Mouse (Mus musculus) midbrain, embryonic 16.5 days (tissue): ENCODE data around the gene Ppm1b. TPM values are rescaled to one million over a fixed set of nuclear protein-coding genes. Genes with fewer than 3 reads are reported as not detected.

ENCODE experiments used
- ATAC-seq: fragments of 200-750 bp; cut with Nextera tagmentation; 2 replicates; pipeline ENCODE4 v1.8.0; 2017; ENCODE audit warnings: moderate TSS enrichment
- H3K27ac ChIP-seq: fragments of 300-500 bp; sonication (generic); 2 replicates; pipeline ENCODE4 v1.5.1; 2014; ENCODE audit warnings: mild to moderate bottlenecking, low read length, mixed read lengths
- H3K27me3 ChIP-seq: fragments of 300-500 bp; sonication (generic); 2 replicates; pipeline ENCODE4 v1.6.1; 2014; ENCODE audit warnings: low read depth, low read length, mixed read lengths; ENCODE audit not compliant: control insufficient read depth, insufficient read depth
- H3K36me3 ChIP-seq: fragments of 300-500 bp; sonication (generic); 2 replicates; pipeline ENCODE4 v1.6.1; 2014; ENCODE audit warnings: mild to moderate bottlenecking, low read length, moderate library complexity, mixed read lengths; ENCODE audit not compliant: control insufficient read depth, insufficient read depth
- H3K4me1 ChIP-seq: fragments of 300-500 bp; sonication (generic); 2 replicates; pipeline ENCODE4 v1.6.1; 2014; ENCODE audit warnings: mild to moderate bottlenecking, low read length, mixed read lengths; ENCODE audit not compliant: control insufficient read depth, insufficient read depth
- H3K4me2 ChIP-seq: fragments of 300-500 bp; sonication (generic); 2 replicates; pipeline ENCODE4 v1.6.1; 2014; ENCODE audit warnings: mild to moderate bottlenecking, low read length, mixed read lengths
- H3K4me3 ChIP-seq: fragments of 300-500 bp; sonication (generic); 2 replicates; pipeline ENCODE4 v1.5.1; 2014; ENCODE audit warnings: low read depth, mild to moderate bottlenecking, low read length, moderate library complexity, mixed read lengths
- H3K9ac ChIP-seq: fragments of 300-500 bp; sonication (generic); 2 replicates; pipeline ENCODE4 v1.6.1; 2014; ENCODE audit warnings: low read depth, low read length, mixed read lengths
- H3K9me3 ChIP-seq: fragments of 300-500 bp; sonication (generic); replicated peaks from 2 replicates; pipeline ENCODE4 v1.6.1; 2014; ENCODE audit warnings: mild to moderate bottlenecking, low read length, mixed read lengths; ENCODE audit not compliant: control insufficient read depth, poor library complexity, severe bottlenecking
- WGBS: fragments of 180-500 bp; shearing (Covaris S2); extraction: QIAGEN DNeasy Blood & Tissue Kit; methylation state at CpG from one replicate; pipeline ENCODE4 v1.1.7; 2014; 5-methylcytosine and 5-hydroxymethylcytosine counted together
- polyA plus RNA-seq: library from polyadenylated mRNA; unstranded; fragments of >200 nt; fragmentation: Nextera tagmentation; extraction: Ambion mirVana; gene quantifications from 2 replicates; pipeline ENCODE4 v1.2.1, GENCODE M21; 2015

Gene Ppm1b
- polyA plus RNA-seq, 1 experiment from 2014 or later = 74.1 TPM

DNA sequence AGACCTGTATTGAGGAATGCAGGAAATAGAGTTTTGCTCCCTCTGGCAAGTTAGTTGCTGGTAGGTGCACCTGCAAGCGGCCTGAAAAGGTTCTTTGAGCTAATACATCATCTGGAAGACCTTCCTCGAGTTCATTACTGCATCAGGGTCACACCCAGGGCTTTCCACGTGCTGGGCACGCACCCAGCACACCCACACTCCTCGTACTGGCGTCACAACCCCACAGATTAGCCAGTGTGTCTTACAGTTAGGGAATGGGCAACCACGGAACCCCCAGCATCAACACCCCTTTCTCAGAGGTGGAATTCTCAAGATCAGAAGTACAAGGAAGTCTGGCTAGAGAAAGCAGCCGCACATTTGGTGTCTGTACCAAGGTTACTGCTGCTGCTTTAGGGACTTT is 67.7 kb downstream of the Ppm1b start:
- Histone ChIP-seq H3K9me3 (no peaks in the 10 kb centered on the region), H3K27me3 (no peaks in the 10 kb centered on the region), H3K4me3 (no peak overlapping the region), H3K36me3 (no peaks in the 10 kb centered on the region), H3K9ac (no peak overlapping the region), H3K4me2 (no peak overlapping the region), H3K4me1 (no peaks in the 10 kb centered on the region; the same call in 1 of the 2 replicates), H3K27ac (no peak overlapping the region)
- 91% methylated on average over 8 of the region's 8 CpGs for WGBS
- no peak for ATAC-seq

DNA sequence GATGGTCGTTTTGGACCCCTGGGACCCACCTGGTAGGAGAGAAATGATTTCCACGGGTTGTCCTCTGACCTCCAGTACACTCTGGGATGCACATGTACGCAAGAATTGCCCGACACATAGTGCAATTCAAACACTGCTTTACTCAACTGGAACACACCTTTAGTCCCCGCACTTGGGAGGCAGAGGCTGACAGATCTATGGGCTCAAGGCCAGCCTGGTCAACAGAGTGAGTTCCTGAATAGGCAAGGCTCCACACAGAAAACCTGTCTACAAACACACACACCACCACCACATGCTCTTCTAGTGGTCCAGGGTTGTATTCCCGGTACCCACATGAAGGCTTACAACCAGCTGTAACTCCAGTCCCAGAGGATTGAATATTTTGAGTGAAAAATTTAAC is 68.6 kb downstream of the Ppm1b start:
- Histone ChIP-seq H3K9me3 (no peaks in the 10 kb centered on the region), H3K4me1 (no peaks in the 10 kb centered on the region; the same call in 1 of the 2 replicates), H3K9ac (no peak overlapping the region), H3K36me3 (no peaks in the 10 kb centered on the region), H3K27me3 (no peaks in the 10 kb centered on the region), H3K27ac (no peak overlapping the region), H3K4me3 (no peak overlapping the region), H3K4me2 (no peak overlapping the region)
- no peak for ATAC-seq
- 95% methylated on average over 6 of the region's 6 CpGs for WGBS

DNA sequence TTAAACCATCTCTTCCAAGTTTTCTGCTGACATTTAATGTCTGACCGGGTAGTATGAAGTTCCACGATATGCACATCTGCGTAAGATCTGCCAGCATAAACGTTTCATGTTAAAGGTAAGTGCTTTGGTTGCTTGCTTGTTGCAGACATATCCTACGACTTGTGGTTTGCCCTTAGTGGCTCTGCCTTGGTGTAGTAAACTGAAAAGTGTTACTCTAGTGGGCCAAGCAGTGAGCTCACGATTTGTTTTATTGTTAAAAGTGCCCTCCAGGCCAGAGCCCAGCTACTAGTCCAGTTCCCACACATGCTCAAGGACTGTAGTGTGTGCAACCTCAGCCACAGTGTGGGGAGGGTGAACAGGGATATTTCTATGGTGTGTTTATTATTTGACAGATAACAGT is 69.9 kb downstream of the Ppm1b start:
- Histone ChIP-seq H3K4me1 (no peaks in the 10 kb centered on the region; the same call in 1 of the 2 replicates), H3K9ac (no peak overlapping the region), H3K9me3 (no peaks in the 10 kb centered on the region), H3K36me3 (no peaks in the 10 kb centered on the region), H3K27me3 (no peaks in the 10 kb centered on the region), H3K27ac (no peak overlapping the region), H3K4me3 (no peak overlapping the region), H3K4me2 (no peak overlapping the region)
- ATAC-seq = no peak
- 94% methylated on average over 6 of the region's 6 CpGs for WGBS

DNA sequence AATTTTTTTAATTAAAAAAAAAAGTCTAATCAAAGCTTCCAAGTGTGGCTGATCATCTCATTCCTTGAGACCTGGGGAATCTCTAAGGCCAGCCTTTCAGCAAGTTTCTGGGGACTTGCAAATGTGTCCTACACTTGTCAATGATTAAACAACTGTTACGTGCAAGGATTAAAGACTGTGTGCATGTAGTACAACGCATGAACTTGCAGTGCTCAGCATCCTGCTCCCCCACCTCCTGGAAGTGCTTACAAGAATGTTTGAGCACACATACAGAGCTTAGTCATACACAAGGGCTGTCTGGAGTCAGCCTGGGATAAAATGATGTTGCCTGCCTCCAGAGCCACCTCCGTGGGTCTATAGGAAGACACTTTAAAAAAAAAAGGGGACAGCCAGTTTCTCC is 70.7 kb downstream of the Ppm1b start:
- Histone ChIP-seq H3K4me3 (no peak overlapping the region), H3K9me3 (no peaks in the 10 kb centered on the region), H3K27ac (no peak overlapping the region), H3K27me3 (no peaks in the 10 kb centered on the region), H3K4me2 (no peak overlapping the region), H3K36me3 (no peaks in the 10 kb centered on the region), H3K4me1 (no peaks in the 10 kb centered on the region; the same call in 1 of the 2 replicates), H3K9ac (no peak overlapping the region)
- ATAC-seq = no peak
- WGBS = 85% methylated on average over 3 of the region's 3 CpGs

DNA sequence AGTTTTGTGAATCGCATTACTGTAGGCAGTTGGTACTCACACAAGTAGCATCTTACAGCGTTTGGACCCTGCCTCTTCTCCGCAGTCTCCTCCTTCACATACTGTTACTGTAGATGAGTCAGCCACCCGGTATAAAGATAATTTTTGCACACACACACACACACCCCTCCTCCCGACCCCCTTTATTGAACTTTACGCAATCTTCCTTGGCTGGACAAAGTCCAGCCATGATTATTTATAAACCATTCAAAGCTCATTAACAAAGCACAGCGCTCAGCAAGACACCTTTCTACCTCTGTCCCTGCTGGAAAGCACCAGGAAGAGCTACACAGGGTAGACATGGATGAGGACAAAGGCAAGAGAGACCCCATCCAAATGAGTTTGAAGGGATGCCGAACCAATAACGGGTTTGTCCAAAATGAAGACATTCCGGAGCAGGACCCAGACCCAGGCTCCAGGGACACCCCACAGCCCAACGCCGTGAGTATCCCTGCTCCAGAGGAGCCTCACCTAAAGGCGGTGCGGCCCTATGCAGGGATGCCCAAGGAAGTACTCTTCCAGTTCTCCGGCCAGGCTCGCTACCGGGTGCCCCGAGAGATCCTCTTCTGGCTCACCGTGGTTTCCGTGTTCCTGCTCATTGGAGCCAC is 71.7 kb downstream of the Ppm1b start, which contains the start of gene Slc3a1:
Slc3a1 (plus strand) TSS at position 284 of the 647 bp plus-strand sequence.
- no peak within 1 kb of the TSS for H3K4me3 ChIP-seq
- H3K9me3 ChIP-seq = no peaks in the 10 kb centered on the region
- no peak for ATAC-seq
- no peak within 1 kb of the TSS for H3K4me2 ChIP-seq
- 81% methylated on average over 20 of the region's 20 CpGs for WGBS
- H3K9ac ChIP-seq = no peak within 1 kb of the TSS
- H3K27ac ChIP-seq = no peak within 1 kb of the TSS
- no peaks in the 10 kb centered on the region for H3K27me3 ChIP-seq
- H3K4me1 ChIP-seq = no peaks in the 10 kb centered on the region; the same call in 1 of the 2 replicates
- H3K36me3 ChIP-seq = no peaks in the 10 kb centered on the region

DNA sequence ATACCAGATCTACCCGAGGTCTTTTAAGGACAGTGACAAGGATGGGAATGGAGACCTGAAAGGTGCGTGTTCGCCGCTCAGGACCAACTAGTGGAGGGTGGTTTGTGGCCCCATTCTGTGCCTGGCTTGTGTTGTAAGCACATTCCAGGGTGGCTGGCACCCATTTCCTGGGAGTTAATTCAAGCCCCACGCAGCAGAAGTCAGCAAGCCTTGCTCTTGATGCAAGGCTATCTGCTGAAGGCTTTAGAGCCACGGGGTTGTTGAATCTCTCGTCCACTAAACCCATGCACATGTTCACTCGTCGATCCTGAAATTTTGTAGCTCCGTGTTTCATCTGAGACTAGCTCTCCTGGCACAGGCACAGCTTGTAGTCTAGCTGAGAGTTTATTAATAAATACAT is 72.3 kb downstream of the Ppm1b start:
- Histone ChIP-seq H3K9me3 (no peaks in the 10 kb centered on the region), H3K27me3 (no peaks in the 10 kb centered on the region), H3K4me2 (no peak overlapping the region), H3K4me1 (no peaks in the 10 kb centered on the region; the same call in 1 of the 2 replicates), H3K36me3 (no peaks in the 10 kb centered on the region), H3K9ac (no peak overlapping the region), H3K4me3 (no peak overlapping the region), H3K27ac (no peak overlapping the region)
- no peak for ATAC-seq
- 94% methylated on average over 10 of the region's 10 CpGs for WGBS

DNA sequence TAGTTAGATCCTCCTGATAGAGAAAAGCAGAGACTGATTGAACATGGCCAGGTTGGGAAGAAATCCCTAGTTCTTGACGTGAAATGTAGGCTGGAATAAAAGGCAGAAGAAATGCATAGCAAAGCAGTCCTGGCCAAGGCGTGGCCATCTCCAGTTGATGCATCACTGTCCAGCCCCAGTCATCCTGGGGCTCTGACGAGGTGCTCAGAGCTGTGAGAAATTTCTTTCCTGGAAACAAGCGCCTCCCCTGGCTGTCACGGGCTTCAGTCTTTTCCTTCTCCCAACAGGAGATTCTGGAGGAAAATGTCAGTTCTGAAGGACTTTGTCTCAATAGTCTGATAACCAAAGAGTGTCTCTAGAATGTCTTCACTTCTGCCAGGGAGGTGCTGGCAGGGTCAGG is 74.1 kb downstream of the Ppm1b start:
- H3K4me1 ChIP-seq = no peaks in the 10 kb centered on the region
- H3K27ac ChIP-seq = no peak overlapping the region
- H3K4me2 ChIP-seq = no peak overlapping the region
- no peak for ATAC-seq
- no peak overlapping the region for H3K9ac ChIP-seq
- H3K4me3 ChIP-seq = no peak overlapping the region
- WGBS = 74% methylated on average over 5 of the region's 5 CpGs
- no peaks in the 10 kb centered on the region for H3K36me3 ChIP-seq
- no peaks in the 10 kb centered on the region for H3K9me3 ChIP-seq
- H3K27me3 ChIP-seq = no peaks in the 10 kb centered on the region

DNA sequence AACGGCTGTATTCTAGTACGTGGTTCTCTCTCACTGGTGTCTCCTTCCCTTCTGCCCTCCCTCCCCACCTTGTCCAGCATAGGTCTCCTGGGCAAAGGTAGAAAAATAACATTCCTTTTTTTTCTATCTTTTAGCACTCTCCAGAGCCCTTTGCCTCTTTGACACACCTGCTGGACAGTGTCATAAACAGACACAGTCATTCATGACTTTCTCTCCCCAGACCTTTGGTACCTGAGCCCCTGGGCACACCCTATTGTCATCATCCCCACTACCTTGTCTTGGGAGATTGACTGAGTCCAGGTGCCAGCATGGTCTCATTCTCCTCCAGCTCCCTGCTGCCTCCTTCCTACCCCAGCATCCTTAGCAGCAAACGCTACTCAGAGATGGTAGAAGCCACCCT is 76.5 kb downstream of the Ppm1b start:
- H3K4me2 ChIP-seq = no peak overlapping the region
- H3K27me3 ChIP-seq = no peaks in the 10 kb centered on the region
- no peak overlapping the region for H3K27ac ChIP-seq
- no peak for ATAC-seq
- no peaks in the 10 kb centered on the region for H3K4me1 ChIP-seq
- no peaks in the 10 kb centered on the region for H3K9me3 ChIP-seq
- 88% methylated on average over 3 of the region's 3 CpGs for WGBS
- H3K4me3 ChIP-seq = no peak overlapping the region
- no peak overlapping the region for H3K9ac ChIP-seq
- no peaks in the 10 kb centered on the region for H3K36me3 ChIP-seq

DNA sequence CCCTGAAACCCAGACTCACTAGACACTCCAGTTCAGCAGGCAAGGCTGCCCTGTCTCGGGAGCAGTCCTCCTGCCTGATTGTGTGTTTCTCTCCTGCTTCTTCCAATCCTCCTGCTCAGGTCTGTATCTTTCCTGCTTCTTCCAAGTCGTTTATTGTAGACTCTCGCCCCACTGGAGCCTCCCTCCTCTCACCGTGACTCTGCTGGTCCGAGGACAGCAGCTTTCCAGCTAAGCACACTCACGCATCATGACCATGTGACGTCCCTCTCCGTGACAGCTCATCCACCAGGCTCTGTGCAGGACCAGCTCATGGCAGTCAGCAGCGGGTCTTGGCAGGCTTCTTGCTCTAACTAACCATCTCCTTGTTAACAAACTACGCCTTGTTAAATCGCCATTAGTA is 77.5 kb downstream of the Ppm1b start:
- ATAC-seq = 0 out of 2 replicates have a peak, but pooled peaks have one; percentile 54
- H3K4me3 ChIP-seq = no peak overlapping the region
- no peaks in the 10 kb centered on the region for H3K36me3 ChIP-seq
- no peaks in the 10 kb centered on the region for H3K9me3 ChIP-seq
- no peaks in the 10 kb centered on the region for H3K27me3 ChIP-seq
- no peak overlapping the region for H3K4me2 ChIP-seq
- H3K27ac ChIP-seq = no peak overlapping the region
- no peaks in the 10 kb centered on the region for H3K4me1 ChIP-seq
- H3K9ac ChIP-seq = no peak overlapping the region
- 60% methylated on average over 11 of the region's 11 CpGs for WGBS
